Mouse (Mus musculus): ENCODE measurements around the gene Cdkn2a.

- TF ChIP-seq POLR2A (IDR thresholded peaks at IDR 0.05; ENCODE audit: borderline replicate concordance, control insufficient read depth, low read depth, low read length) (no peak), CTCF (IDR thresholded peaks at IDR 0.05; ENCODE audit: control insufficient read depth, insufficient read depth, low read length) (no peak)
These were observed 19.5 kb downstream of the Cdkn2a start for GRCm38 (mm10) chr4:89274829-89275548.

Data from bone marrow, adult 2 months (tissue).